Mouse (Mus musculus) layer of hippocampus, adult 2 months (tissue): ENCODE data around the gene Slk. TPM values are rescaled to one million over a fixed set of nuclear protein-coding genes. Genes with fewer than 3 reads are reported as not detected.

Source experiments
- DNase-seq, 2 experiments: peaks; one replicate each; pipeline ENCODE4 v3.0.0; 2022; ENCODE audit warnings: low spot score in 2 of 2
- H3K27ac ChIP-seq: fragments of 200-600 bp; 2 replicates; pipeline ENCODE4 v1.8.1; 2022
- H3K4me3 ChIP-seq: fragments of 200-600 bp; 2 replicates; pipeline ENCODE4 v1.8.1; 2022; ENCODE audit warnings: mild to moderate bottlenecking
- CTCF ChIP-seq: fragments of 200-600 bp; conservative IDR thresholded peaks from 2 replicates; pipeline ENCODE4 v1.8.1; 2022; ENCODE audit warnings: antibody characterized with exemption, mild to moderate bottlenecking, moderate library complexity
- long read RNA-seq, 2 experiments: library from polyadenylated mRNA; stranded (forward); transcript quantifications; one replicate each; pipeline ENCODE4 v2.0.0; 2021; ENCODE audit warnings: borderline mapping rate in 2 of 2
- total RNA-seq, 2 experiments: library from RNA; stranded (reverse); gene quantifications; 2 replicates each; pipeline ENCODE4 v1.2.3; 2021

Gene Slk
- 10 to 100 TPM; 63.7 to 69.4 TPM for total RNA-seq
- long read RNA-seq, experiment 1, full-length matches to known transcripts, result 15 of 23 reads
- long read RNA-seq, experiment 1, partial matches to known transcripts, result 2 of 23 reads
- long read RNA-seq, experiment 1, other reads (novel, unspliced or antisense), result 6 of 23 reads
- long read RNA-seq, experiment 2, full-length matches to known transcripts, result 32 of 49 reads
- long read RNA-seq, experiment 2, partial matches to known transcripts, result 12 of 49 reads
- long read RNA-seq, experiment 2, other reads (novel, unspliced or antisense), result 5 of 49 reads

DNA sequence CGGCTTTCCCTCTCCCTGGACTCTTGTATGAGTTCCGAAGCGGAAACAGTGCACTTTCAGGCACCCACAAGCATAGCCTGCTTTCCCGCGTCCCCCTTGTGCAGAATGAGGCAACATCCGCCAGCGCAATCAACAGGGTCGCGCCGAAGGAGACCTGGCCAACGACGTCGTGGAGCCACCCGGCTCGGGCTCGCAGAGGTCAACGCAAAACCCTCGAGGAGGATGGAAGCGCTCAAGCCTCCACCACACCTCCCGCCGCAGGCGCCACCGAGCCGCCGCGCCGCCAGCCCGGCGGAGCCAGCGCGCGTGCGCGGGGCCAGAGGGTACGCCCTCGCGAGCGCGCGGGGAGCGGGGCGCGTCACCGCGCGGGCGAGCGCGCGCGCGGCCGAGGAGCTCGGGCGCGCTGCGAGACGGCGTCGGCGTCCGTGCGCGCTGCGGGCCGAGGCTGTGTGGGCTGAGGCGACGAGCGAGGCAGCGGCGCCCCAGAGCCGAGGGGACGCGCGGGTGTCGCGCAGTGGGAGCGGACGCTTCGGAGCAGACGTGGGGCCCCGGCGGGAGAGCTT, at the start of gene Slk:
Gene Slk, plus strand, starts transcription at position 454 of the 563 bp plus-strand sequence.
- peak within 1 kb of the TSS; percentile 77 for H3K4me3 ChIP-seq
- peak within 1 kb of the TSS; percentile 95 for H3K27ac ChIP-seq

DNA sequence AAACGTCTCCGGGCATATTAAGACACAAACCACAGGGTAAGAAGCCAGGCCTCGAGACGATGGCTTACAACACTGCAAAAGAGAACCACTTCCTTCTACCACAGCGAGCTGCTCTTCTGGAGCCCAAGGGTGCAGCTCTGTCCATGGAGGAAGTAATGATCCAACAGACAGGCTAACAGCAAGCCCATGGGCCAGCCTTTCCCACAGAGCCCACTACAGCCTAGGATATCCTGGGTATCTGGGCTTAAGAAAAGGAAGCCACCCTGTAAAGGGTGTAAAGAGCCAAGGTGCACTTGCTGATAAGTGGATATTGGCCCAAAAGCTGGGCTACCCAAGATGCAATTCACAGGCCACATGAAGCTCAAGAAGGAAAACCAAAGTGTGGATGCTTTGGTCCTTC, 48.2 kb upstream of the Slk start:
- Histone ChIP-seq H3K4me3 (no peak overlapping the region), H3K27ac (no peak overlapping the region)
- DNase-seq, result no peak
- TF ChIP-seq CTCF, result no peak

More for the DNA sequence above, at the start of gene Slk:
- DNase-seq, result peak; percentile 70 to 82
- peak; percentile 23; the same call in 1 of the 2 replicates for TF ChIP-seq CTCF

DNA sequence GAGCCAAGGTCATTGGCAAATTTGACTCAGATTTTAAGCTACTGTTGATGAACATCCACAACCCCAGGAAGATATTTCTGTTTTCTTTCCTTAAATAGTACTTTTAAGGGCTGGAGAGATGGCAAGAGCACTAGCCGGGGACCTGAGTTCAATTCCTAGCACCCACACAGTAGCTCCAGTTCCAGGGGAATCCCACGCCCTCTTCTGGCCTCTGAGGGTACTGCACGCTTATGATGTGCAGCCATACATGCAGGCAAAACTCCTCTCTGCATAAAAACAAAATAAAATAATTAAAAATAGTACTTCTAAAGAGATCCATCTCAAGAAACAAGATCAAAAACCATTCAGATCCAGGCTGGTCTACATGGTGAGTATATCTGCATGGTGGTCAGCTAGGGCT, 47.0 kb upstream of the Slk start:
- peak; percentile 61 for TF ChIP-seq CTCF
- no peak overlapping the region for H3K4me3 ChIP-seq
- DNase-seq, result no peak
- no peak overlapping the region for H3K27ac ChIP-seq

DNA sequence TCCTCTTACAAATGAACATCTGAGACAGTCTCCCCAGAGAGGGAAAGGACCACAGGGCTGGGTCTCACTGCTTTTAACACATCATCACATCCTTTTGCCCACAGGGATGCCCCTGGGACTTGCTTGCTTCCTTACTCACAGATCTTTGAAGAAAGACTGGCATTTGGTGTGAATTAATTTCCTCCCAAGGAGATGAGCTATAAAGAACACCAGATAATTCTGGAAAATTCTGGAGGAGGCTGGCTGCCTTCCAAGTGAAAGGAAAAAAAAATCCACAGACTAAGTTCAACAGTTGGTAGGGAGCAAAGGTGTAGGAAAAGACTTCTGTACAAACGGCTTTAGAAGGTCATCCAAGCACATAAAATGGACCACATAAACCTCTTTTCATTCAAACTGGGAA, 45.3 kb upstream of the Slk start:
- DNase-seq, result peak in 1 of 2 experiments; percentile 33
- no peak for TF ChIP-seq CTCF
- Histone ChIP-seq H3K27ac (no peak overlapping the region), H3K4me3 (no peak overlapping the region)

DNA sequence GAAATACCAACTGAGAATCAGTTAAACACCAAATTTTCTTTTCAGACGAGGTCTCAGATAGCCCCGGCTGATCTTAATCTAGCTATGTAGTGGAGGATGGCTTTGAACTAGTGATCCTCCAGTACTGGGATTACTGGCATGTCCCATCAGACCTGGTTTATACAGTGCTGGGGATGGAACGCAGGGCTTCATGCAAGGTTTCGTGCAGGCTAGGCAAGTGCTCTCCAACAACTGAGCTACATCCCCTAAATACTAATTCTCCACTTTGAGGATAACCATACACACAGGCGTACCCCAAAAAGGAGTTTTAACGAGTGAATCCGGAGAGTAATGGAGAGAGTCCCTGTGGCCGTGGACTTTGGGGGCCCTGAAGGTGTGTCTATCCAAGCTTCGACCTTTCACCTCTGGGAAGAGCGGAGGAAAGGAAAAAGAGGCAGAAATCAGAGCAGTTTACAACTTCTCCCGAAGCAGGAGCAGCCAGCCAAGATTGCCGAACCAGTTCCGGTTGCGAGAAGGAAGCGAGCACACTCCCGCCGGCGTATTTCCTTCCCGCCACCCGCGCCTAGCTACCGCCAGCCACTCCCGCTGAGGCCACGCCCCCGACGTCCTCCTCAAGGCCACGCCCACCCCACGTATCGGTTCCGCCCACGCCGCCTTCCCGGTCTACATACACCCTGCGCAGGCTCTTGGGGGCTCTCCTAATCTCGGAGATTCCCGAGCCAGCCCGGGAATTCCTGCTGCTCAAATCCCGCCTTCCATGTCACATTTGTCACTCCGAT, 42.8 kb upstream of the Slk start:
- Histone ChIP-seq H3K27ac (peak overlapping the region; percentile 89), H3K4me3 (peak overlapping the region; percentile 82)
- DNase-seq, result peak; percentile 96 to 98
- TF ChIP-seq CTCF, result no peak

DNA sequence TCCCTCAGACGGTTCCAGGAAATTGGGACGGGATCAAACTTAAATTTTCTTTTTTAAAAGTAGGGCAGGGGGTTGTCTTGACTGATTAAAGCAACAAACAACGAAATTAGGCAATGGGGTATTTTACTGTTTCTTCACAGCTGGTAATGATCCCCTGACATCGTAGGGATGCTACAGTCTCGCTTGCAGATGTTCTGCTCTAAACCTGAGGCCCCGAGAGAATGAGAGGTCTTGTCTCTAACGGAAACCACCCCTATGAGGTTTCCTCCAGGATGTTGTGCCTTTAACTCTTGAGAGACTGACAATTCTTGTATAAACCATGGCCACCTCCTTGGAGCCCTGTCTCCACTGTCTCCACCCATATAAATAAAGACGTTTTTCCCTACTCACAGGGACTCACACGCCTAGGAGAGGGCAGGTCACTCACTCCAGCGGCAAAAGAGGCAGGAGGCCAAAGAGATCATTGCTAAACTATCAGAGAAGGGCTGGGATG, 42.1 kb upstream of the Slk start, which contains the start of gene Stn1:
Gene Stn1, minus strand, starts transcription at position 208 of the 493 bp plus-strand sequence.
- no peak for DNase-seq
- H3K27ac ChIP-seq, result peak within 1 kb of the TSS; percentile 89
- no peak for TF ChIP-seq CTCF
- H3K4me3 ChIP-seq, result peak within 1 kb of the TSS; percentile 82

DNA sequence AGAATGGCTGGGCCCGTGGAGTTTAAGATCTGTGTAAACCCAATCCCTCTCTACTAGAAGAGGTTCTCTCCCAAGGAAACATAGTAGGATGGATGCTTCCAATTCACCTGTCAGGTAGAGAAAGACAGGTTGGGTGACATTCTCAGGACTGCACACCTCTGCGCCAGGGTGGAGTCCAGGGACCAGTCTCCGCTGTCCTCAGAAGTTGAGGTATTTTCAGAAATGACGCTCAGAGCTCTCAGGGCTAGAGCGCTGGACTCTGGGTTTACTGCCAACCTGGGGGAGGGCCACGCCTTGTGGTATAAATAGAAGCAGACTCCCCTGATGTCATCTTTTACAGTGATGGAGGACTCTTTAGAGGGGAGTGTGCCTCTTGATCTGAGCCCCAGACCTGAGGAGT, 41.6 kb upstream of the Slk start:
- TF ChIP-seq CTCF, result no peak
- Histone ChIP-seq H3K4me3 (peak overlapping the region; percentile 82), H3K27ac (peak overlapping the region; percentile 89; the same call in 1 of the 2 replicates)
- no peak for DNase-seq

DNA sequence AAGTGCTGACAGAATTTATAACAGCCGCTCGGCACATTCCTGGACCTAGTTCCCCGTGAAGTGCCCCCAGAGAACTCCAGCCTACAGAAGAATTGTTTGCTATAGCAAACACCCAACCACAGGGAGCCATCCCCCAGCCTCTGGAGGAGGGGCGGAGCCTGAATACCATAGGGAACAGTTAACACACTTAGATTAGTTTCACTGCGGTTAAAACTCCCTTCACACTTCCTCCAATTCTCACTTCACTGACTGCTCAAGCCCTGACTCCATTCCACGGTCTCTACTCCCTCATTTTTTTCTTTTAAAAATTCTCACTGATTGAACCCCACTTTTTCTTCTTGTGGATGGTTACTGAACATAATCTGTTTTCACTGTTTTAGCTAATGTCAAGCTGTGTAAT, 40.7 kb upstream of the Slk start:
- no peak overlapping the region for H3K4me3 ChIP-seq
- no peak for DNase-seq
- TF ChIP-seq CTCF, result no peak
- no peak overlapping the region for H3K27ac ChIP-seq

DNA sequence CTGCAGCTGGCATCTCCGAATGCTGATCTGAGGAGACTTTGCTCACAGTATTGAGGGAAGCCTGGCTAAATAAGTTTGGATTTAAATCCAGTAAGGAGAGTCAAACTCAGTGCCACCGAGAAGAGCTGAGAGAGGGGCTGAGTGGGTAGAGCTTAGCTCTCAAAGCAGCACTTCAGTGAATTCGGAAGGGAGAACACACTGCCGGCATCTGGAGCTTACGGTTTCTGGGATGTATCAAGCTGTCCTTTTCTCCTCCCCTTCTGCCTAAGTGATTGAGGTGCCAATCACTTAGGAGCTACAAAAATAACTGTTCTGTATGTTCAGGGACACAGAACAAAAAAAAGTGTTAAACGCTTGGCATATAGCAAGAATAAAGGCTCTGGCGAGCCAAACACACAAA, 37.0 kb upstream of the Slk start:
- H3K4me3 ChIP-seq, result no peak overlapping the region; the same call in 1 of the 2 replicates
- DNase-seq, result peak in 1 of 2 experiments; percentile 51
- TF ChIP-seq CTCF, result no peak
- H3K27ac ChIP-seq, result peak overlapping the region; percentile 55

DNA sequence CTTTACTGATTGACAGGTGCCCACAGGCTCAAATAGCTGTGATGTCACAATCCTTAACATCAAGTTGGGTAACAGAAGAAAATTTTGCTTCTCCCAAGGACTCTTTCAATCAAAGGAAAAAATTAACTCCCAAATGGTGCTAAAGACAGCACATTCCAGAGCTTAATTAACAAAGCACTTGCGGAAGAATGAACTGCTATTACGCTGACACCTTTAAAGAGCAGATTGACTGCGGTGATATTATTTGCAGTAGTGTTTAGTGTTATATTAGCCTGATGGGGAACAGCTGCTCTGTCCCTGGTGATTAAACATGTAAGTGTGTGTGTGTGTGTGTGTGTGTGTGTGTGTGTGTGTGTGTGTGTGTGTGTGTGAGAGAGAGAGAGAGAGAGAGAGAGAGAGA, 34.4 kb upstream of the Slk start:
- TF ChIP-seq CTCF, result no peak
- H3K4me3 ChIP-seq, result no peak overlapping the region
- no peak overlapping the region for H3K27ac ChIP-seq
- DNase-seq, result no peak

DNA sequence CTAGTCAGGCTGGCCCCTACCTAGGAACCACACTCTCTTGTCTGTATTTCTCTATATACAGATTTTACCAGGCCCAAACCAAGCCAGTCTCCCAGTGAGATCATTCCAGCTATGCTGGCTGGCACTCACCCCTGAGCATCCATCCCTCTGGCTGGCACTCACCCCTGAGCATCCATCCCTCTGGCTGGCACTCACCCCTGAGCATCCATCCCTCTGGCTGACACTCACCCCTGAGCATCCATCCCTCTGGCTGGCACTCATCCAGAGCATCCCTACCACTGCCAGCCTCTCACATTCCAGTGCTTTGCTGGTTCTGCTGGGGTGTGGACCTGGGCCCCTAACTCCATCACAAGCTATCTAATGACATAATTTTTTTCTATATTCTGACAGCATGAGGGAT, 34.0 kb upstream of the Slk start:
- Histone ChIP-seq H3K4me3 (no peak overlapping the region), H3K27ac (no peak overlapping the region)
- DNase-seq, result no peak
- no peak for TF ChIP-seq CTCF

DNA sequence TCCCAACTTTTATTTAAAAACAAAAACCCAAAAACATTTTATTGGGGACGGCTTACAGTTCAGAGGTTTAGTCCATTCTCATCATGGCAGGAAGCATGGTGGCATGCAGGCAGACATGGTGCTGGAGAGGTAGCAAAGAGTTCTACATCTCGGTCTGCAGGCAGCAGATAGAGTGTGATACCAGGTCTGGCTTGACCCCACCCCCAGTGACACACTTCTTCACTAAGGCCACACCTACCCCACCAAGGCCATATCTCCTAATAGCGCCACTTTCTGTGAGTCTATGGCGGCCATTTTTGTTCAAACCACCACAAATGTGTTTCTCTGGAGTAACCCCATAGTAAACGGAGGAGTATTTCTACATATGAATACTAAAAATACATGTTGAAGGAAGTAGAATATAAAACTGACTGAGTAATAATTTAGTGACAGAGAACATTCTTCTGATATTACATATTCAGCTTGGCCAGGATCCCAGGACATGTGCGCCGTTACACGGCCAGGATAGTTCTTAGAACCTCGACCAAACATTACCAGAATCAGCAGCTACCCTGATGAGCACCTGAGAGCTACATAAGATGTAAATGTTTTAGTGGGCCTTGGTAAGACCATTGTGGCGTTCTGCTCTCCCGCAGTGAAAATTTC, 30.9 kb upstream of the Slk start:
- peak overlapping the region; percentile 36; the same call in 1 of the 2 replicates for H3K27ac ChIP-seq
- H3K4me3 ChIP-seq, result no peak overlapping the region
- no peak for TF ChIP-seq CTCF
- no peak for DNase-seq
